In genomic region chr17:6256400-6257069, GRCm38 (mm10) we compare ENCODE assay signal across 8 mouse cellular contexts. TPM values are rescaled to one million over a fixed set of nuclear protein-coding genes. Genes with fewer than 3 reads are reported as not detected.
DNase-seq lines count a peak whose midpoint lies in the region; ATAC-seq and TF ChIP-seq lines count a peak whose summit lies in the region.
"Not testable (repeated sequence)": the region's sequence is repeated elsewhere in the genome, so short reads cannot be mapped to it uniquely, and the experiment has no call there.

Tmem181a (plus strand) TSS chr17:6256860.

- peak; percentile 60 for ATAC-seq in embryonic facial prominence, embryonic 12.5 days (ENCODE audit: insufficient number of reproducible peaks, insufficient read depth, low FRiP score, low TSS enrichment)
- ATAC-seq in hindbrain, embryonic 15.5 days (ENCODE audit: low FRiP score, low read depth), result peak; percentile 92
- ATAC-seq in limb, embryonic 14.5 days (ENCODE audit: low FRiP score, low read depth), result not testable (repeated sequence)
- peak; percentile 72 for ATAC-seq in midbrain, embryonic 14.5 days (ENCODE audit: low FRiP score, low TSS enrichment)

- not testable (repeated sequence) for H3K27me3 ChIP-seq in embryonic facial prominence, embryonic 12.5 days; heart, embryonic 10.5 days (ENCODE audit: insufficient read depth, poor library complexity, severe bottlenecking); hindbrain, embryonic 15.5 days; limb, embryonic 14.5 days (ENCODE audit: control insufficient read depth, insufficient read depth, low read length); midbrain, embryonic 14.5 days (ENCODE audit: control insufficient read depth, insufficient read depth, low read length); thymus, adult 2 months (ENCODE audit: control insufficient read depth, insufficient read depth, low read length)

- H3K9me3 ChIP-seq in embryonic facial prominence, embryonic 12.5 days; heart, embryonic 10.5 days; hindbrain, embryonic 15.5 days; limb, embryonic 14.5 days (ENCODE audit: control insufficient read depth, low read length); midbrain, embryonic 14.5 days (ENCODE audit: control insufficient read depth, low read length): not testable (repeated sequence)

- H3K4me2 ChIP-seq in embryonic facial prominence, embryonic 12.5 days (replicated peaks), result peak within 1 kb of the TSS; percentile 43
- H3K4me2 ChIP-seq in hindbrain, embryonic 15.5 days, result peak within 1 kb of the TSS; percentile 54
- peak within 1 kb of the TSS; percentile 34; the same call in 1 of the 2 replicates for H3K4me2 ChIP-seq in limb, embryonic 14.5 days (replicated peaks; ENCODE audit: low read depth, low read length, severe bottlenecking)
- peak within 1 kb of the TSS; percentile 41 for H3K4me2 ChIP-seq in midbrain, embryonic 14.5 days (ENCODE audit: low read length)

- not testable (repeated sequence) for H3K9ac ChIP-seq in embryonic facial prominence, embryonic 12.5 days; limb, embryonic 14.5 days (ENCODE audit: low read depth, low read length, severe bottlenecking); midbrain, embryonic 14.5 days (replicated peaks; ENCODE audit: low read length)
- peak within 1 kb of the TSS; percentile 45 for H3K9ac ChIP-seq in hindbrain, embryonic 15.5 days

- H3K27ac ChIP-seq in embryonic facial prominence, embryonic 12.5 days; heart, embryonic 10.5 days; limb, embryonic 14.5 days (replicated peaks; ENCODE audit: low read depth, low read length); midbrain, embryonic 14.5 days (replicated peaks; ENCODE audit: low read depth, low read length); thymus, adult 2 months (ENCODE audit: control insufficient read depth, insufficient read depth, low read length): not testable (repeated sequence)
- peak within 1 kb of the TSS; percentile 65 for H3K27ac ChIP-seq in hindbrain, embryonic 15.5 days (replicated peaks)

- H3K36me3 ChIP-seq in embryonic facial prominence, embryonic 12.5 days; heart, embryonic 10.5 days; hindbrain, embryonic 15.5 days; limb, embryonic 14.5 days (ENCODE audit: control insufficient read depth, insufficient read depth, low read length); midbrain, embryonic 14.5 days (ENCODE audit: control insufficient read depth, insufficient read depth, low read length); thymus, adult 2 months (ENCODE audit: control insufficient read depth, insufficient read depth, low read length): not testable (repeated sequence)

- DNase-seq in adrenal gland, postnatal 10 days; heart, embryonic 10.5 days (ENCODE audit: low spot score); layer of hippocampus, postnatal 10 days (ENCODE audit: low spot score in 2 of 2); limb, embryonic 14.5 days (ENCODE audit: low spot score); midbrain, embryonic 14.5 days; thymus, adult 2 months: not testable (repeated sequence)

- not testable (repeated sequence) for TF ChIP-seq CTCF in thymus, adult 2 months (IDR thresholded peaks at IDR 0.05; ENCODE audit: borderline replicate concordance, control insufficient read depth, extremely low read depth, insufficient read depth, low read length, poor library complexity)

- TF ChIP-seq POLR2A in limb, embryonic 14.5 days (IDR thresholded peaks at IDR 0.05; ENCODE audit: borderline replicate concordance, extremely low read depth, insufficient read depth, insufficient read length); thymus, adult 2 months (IDR thresholded peaks at IDR 0.05; ENCODE audit: control insufficient read depth, extremely low read depth, insufficient read depth, low read length, poor library complexity): not testable (repeated sequence)

- WGBS in embryonic facial prominence, embryonic 12.5 days, result 0% methylated on average over 19 of the region's 51 CpGs
- 0% methylated on average over 19 of the region's 51 CpGs for WGBS in heart, embryonic 10.5 days
- WGBS in hindbrain, embryonic 15.5 days, result under 1% methylated on average over 23 of the region's 51 CpGs
- WGBS in limb, embryonic 14.5 days, result 0% methylated on average over 4 of the region's 51 CpGs
- WGBS in midbrain, embryonic 14.5 days, result under 1% methylated on average over 10 of the region's 51 CpGs
- WGBS in thymus, adult 2 months, result 6% methylated on average over 19 of the region's 51 CpGs

- H3K4me3 ChIP-seq in embryonic facial prominence, embryonic 12.5 days, result peak within 1 kb of the TSS; percentile 18; the same call in 1 of the 2 replicates
- peak within 1 kb of the TSS; percentile 32; the same call in 1 of the 2 replicates for H3K4me3 ChIP-seq in heart, embryonic 10.5 days
- peak within 1 kb of the TSS; percentile 41 for H3K4me3 ChIP-seq in hindbrain, embryonic 15.5 days
- not testable (repeated sequence) for H3K4me3 ChIP-seq in limb, embryonic 14.5 days (replicated peaks; ENCODE audit: low read length); thymus, adult 2 months (ENCODE audit: control insufficient read depth, insufficient read depth, low read length)
- H3K4me3 ChIP-seq in midbrain, embryonic 14.5 days (replicated peaks; ENCODE audit: low read depth, low read length), result peak within 1 kb of the TSS; percentile 25

- not testable (repeated sequence) for H3K4me1 ChIP-seq in embryonic facial prominence, embryonic 12.5 days; heart, embryonic 10.5 days; hindbrain, embryonic 15.5 days (replicated peaks); limb, embryonic 14.5 days (ENCODE audit: control insufficient read depth, insufficient read depth, low read length); midbrain, embryonic 14.5 days (ENCODE audit: control insufficient read depth, insufficient read depth, low read length); thymus, adult 2 months (replicated peaks; ENCODE audit: control insufficient read depth, insufficient read depth, low read length)

RNA-seq across cellular contexts. Expression of gene Tmem181a, which starts in this region (rescaled TPM):
- 10 to 100 TPM; 11.4 to 12.8 TPM for total RNA-seq in adrenal gland, postnatal 10 days (2021)
- 25.3 and 26.5 TPM in 2 replicates for polyA plus RNA-seq in embryonic facial prominence, embryonic 12.5 days (2016; fragmentation: Nextera tagmentation; extraction: Ambion mirVana)
- polyA plus RNA-seq in heart, embryonic 10.5 days (2016; fragmentation: Nextera tagmentation; extraction: Ambion mirVana), result 18.1 and 23.0 TPM in 2 replicates
- polyA plus RNA-seq in hindbrain, embryonic 15.5 days (2015; fragmentation: Nextera tagmentation; extraction: Ambion mirVana), result 53.2 and 58.4 TPM in 2 replicates
- 10 to 100 TPM; 89.3 to 92.7 TPM for total RNA-seq in layer of hippocampus, postnatal 10 days (2021)
- 23.9 and 24.2 TPM in 2 replicates for polyA plus RNA-seq in limb, embryonic 14.5 days (2012; rRNA removed)
- polyA plus RNA-seq in limb, embryonic 14.5 days (2014; fragmentation: Nextera tagmentation; extraction: Ambion mirVana), result 21.1 and 24.2 TPM in 2 replicates
- 39.1 and 47.6 TPM in 2 replicates for polyA plus RNA-seq in midbrain, embryonic 14.5 days (2014; fragmentation: Nextera tagmentation; extraction: Ambion mirVana)
- 11.9 and 13.8 TPM in 2 replicates for polyA plus RNA-seq in thymus, adult 2 months (2012; rRNA removed)

Comparison
In these comparisons a context has a peak if more than half of its experiments do, and no peak if none do; other contexts are left out.
1. RNA of gene Tmem181a (total RNA-seq): 89.3 to 92.7 TPM in layer of hippocampus, postnatal 10 days; 11.4 to 12.8 TPM in adrenal gland, postnatal 10 days; every median in the first group is over 4 times any median in the second.
2. Peak in every context shown above with its lines, with median percentiles within 50 percentile points of each other: H3K4me2 ChIP-seq.